Mouse (Mus musculus) G1E (cell line): ENCODE data around the gene Heg1. TPM values are rescaled to one million over a fixed set of nuclear protein-coding genes. Genes with fewer than 3 reads are reported as not detected.

Experiments
- ATAC-seq: 2 replicates; pipeline ENCODE4 v1.8.0; 2016; ENCODE audit warnings: mild to moderate bottlenecking; ENCODE audit not compliant: insufficient number of reproducible peaks, poor library complexity, low FRiP score, severe bottlenecking; ENCODE audit errors: extremely low read depth
- DNase-seq: peaks from one replicate; pipeline ENCODE4 v3.0.0; 2012; ENCODE audit warnings: low spot score
- H3K27me3 ChIP-seq: 2 replicates; pipeline ENCODE4 v1.6.1; 2012; ENCODE audit warnings: mild to moderate bottlenecking, low read length, inconsistent platforms; ENCODE audit not compliant: insufficient read depth
- H3K36me3 ChIP-seq: replicated peaks from 2 replicates; pipeline ENCODE3; 2012; ENCODE audit warnings: mild to moderate bottlenecking, inconsistent platforms
- H3K4me1 ChIP-seq: 2 replicates; pipeline ENCODE4 v1.6.1; 2012; ENCODE audit warnings: low read depth, low read length, inconsistent platforms, mixed read lengths; ENCODE audit not compliant: insufficient read depth
- H3K4me3 ChIP-seq: 2 replicates; pipeline ENCODE4 v1.5.1; 2012; ENCODE audit warnings: low read depth, mild to moderate bottlenecking, inconsistent platforms, low read length, moderate library complexity, mixed read lengths
- H3K9me3 ChIP-seq: replicated peaks from 2 replicates; pipeline ENCODE4 v1.6.1; 2012; ENCODE audit warnings: inconsistent platforms
- CTCF ChIP-seq: IDR thresholded peaks from 2 replicates; pipeline ENCODE4 v1.5.1; 2012; ENCODE audit warnings: low read depth, low read length, inconsistent platforms, mixed read lengths
- GATA1 ChIP-seq: IDR thresholded peaks from 2 replicates; pipeline ENCODE4 v1.6.1; 2012; ENCODE audit warnings: borderline replicate concordance, low read length, inconsistent platforms, mixed read lengths
- GATA2 ChIP-seq: IDR thresholded peaks from 2 replicates; pipeline ENCODE4 v1.6.1; 2012; ENCODE audit warnings: low read depth, low read length, inconsistent platforms, borderline replicate concordance
- POLR2AphosphoS5 ChIP-seq: IDR thresholded peaks from 2 replicates; pipeline ENCODE4 v1.6.1; 2012; ENCODE audit warnings: low read depth, low read length, inconsistent platforms; ENCODE audit not compliant: insufficient replicate concordance
- TAL1 ChIP-seq: conservative IDR thresholded peaks from 2 replicates; pipeline ENCODE4 v1.6.1; 2012; ENCODE audit warnings: low read depth, low read length, inconsistent platforms, mixed read lengths
- polyA plus RNA-seq: library from polyadenylated mRNA; stranded (reverse); fragments of >175 nt; gene quantifications from 2 replicates; pipeline ENCODE4 v1.2.3, GENCODE M21; 2012
- total RNA-seq, 2 experiments: library from RNA; stranded (forward) in 1 of 2; stranded (reverse) in 1 of 2; fragments of 200-1000 nt in 1 of 2; fragments of >200 nt in 1 of 2; fragmentation: Nextera tagmentation in 1 of 2; gene quantifications; 2 replicates each; pipeline ENCODE4 v1.2.3; 2014 to 2017

The Heg1 gene
- total and polyA plus RNA-seq, 3 experiments: 2.7 to 35.6 (median 5.4) TPM

- no peak overlapping the region for H3K4me3 ChIP-seq
- no peaks in the 10 kb centered on the region for H3K9me3 ChIP-seq
- H3K36me3 ChIP-seq: no peaks in the 10 kb centered on the region
- peaks cover 49% of the 10 kb centered on the region for H3K27me3 ChIP-seq
- DNase-seq (no peak), ATAC-seq (no peak)
- H3K4me1 ChIP-seq: peaks cover 11% of the 10 kb centered on the region
- TF ChIP-seq POLR2AphosphoS5 (no peak), GATA1 (no peak), CTCF (no peak)
Measured at GRCm38 (mm10) chr16:33675151-33675847, 8.9 kb upstream of the Heg1 start.

DNA sequence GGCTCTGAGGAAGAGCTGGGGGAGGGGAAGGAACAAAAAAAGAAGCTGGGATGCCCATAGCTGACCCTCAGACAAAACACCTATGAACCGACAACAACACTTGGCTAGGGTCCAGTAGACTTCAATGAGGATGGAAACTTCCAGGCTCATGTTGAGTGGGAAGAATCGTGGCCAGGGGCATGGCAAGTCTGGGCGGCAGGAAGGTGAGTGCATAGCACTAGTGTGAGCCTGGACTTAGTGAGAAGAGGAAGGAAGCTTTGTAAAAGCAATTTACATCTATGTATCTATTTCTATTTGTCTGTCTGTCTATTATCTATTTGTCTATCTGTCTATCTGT lies 8.4 kb upstream of the Heg1 start:
- no peaks in the 10 kb centered on the region for H3K36me3 ChIP-seq
- peaks cover 12% of the 10 kb centered on the region for H3K4me1 ChIP-seq
- H3K4me3 ChIP-seq: no peak overlapping the region
- no peaks in the 10 kb centered on the region for H3K9me3 ChIP-seq
- TF ChIP-seq POLR2AphosphoS5 (no peak), GATA2 (no peak), GATA1 (no peak), TAL1 (no peak), CTCF (no peak)
- H3K27me3 ChIP-seq: peaks cover 48% of the 10 kb centered on the region
- ATAC-seq (no peak), DNase-seq (no peak)

GRCm38 (mm10) chr16:33676347-33677312 lies 7.5 kb upstream of the Heg1 start:
- peaks cover 15% of the 10 kb centered on the region for H3K4me1 ChIP-seq
- H3K27me3 ChIP-seq: peaks cover 52% of the 10 kb centered on the region
- no peaks in the 10 kb centered on the region for H3K9me3 ChIP-seq
- DNase-seq: no peak
- TF ChIP-seq POLR2AphosphoS5 (no peak), TAL1 (no peak), GATA2 (no peak), CTCF (no peak), GATA1 (no peak)
- H3K4me3 ChIP-seq: no peak overlapping the region
- ATAC-seq: no peak
- no peaks in the 10 kb centered on the region for H3K36me3 ChIP-seq

DNA sequence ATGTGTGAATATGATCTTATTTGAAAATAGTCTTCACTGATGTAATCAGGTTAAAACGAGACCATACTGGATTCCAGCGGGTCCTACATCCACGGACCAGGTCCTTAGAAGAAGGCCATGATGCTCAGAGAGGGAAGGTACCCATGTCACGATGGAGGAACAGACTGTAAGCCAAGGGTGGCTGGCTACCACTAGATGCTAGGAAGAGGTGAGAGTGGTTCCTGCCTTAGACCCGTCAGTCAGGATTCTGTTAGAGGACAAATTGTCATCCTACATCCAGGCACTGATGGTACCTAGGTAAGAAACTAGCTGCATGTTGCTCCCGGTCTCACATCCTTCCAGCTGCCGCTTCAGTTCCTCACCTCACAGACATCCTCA lies 6.9 kb upstream of the Heg1 start:
- DNase-seq (no peak), ATAC-seq (no peak)
- TF ChIP-seq TAL1: no peak
- TF ChIP-seq POLR2AphosphoS5: no peak
- no peak for TF ChIP-seq CTCF
- no peak for TF ChIP-seq GATA2
- no peak for TF ChIP-seq GATA1
- peaks cover 17% of the 10 kb centered on the region for H3K4me1 ChIP-seq
- H3K36me3 ChIP-seq: no peaks in the 10 kb centered on the region
- no peak overlapping the region for H3K4me3 ChIP-seq
- H3K27me3 ChIP-seq: peaks cover 56% of the 10 kb centered on the region
- H3K9me3 ChIP-seq: no peaks in the 10 kb centered on the region

DNA sequence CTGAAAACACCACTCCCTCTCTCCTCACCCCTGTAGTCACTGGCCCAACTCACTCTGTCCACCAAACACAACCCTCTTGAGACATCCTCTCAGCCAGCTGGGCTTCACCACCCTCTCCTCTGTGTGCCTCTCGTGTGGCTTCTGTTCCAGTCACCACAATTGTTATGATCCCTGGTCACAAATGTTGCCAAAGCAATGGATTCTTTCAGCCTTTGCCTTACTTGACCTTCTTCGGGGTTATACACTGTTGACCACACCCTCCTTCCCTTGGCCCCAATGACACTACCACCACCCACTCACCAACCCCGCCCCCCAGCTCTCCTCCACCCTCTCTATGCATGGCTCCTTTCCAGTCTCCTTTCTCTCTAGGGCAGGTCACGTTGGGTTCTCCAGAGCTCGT lies 6.3 kb upstream of the Heg1 start:
- Histone ChIP-seq H3K36me3 (no peaks in the 10 kb centered on the region), H3K9me3 (no peaks in the 10 kb centered on the region), H3K4me1 (peaks cover 17% of the 10 kb centered on the region), H3K27me3 (peaks cover 58% of the 10 kb centered on the region), H3K4me3 (no peak overlapping the region)
- TF ChIP-seq CTCF: no peak
- TF ChIP-seq GATA1: no peak
- TF ChIP-seq GATA2: no peak
- no peak for TF ChIP-seq POLR2AphosphoS5
- TF ChIP-seq TAL1: no peak
- ATAC-seq (no peak), DNase-seq (no peak)

DNA sequence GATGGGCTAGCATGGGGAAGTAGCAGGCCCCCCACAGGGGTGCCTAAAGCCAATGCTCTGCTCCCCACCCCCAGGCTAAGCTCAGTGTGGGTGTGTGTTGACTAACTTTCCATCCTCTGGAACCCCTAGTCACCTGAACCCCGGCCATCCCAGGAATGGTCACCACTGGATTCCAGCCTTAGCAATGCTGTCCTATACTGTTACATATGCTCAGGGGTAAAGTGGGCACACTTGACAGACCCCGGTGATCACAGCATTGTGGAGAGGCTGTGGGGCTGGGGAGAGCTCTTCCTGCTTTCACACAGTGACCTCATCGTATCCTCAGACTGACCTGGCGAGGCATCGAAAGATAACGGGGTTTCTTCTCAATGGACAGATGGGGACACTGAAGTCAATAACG lies 3.9 kb upstream of the Heg1 start:
- Histone ChIP-seq H3K4me3 (no peak overlapping the region), H3K9me3 (no peaks in the 10 kb centered on the region), H3K27me3 (peaks cover 50% of the 10 kb centered on the region), H3K4me1 (peaks cover 32% of the 10 kb centered on the region), H3K36me3 (no peaks in the 10 kb centered on the region)
- DNase-seq: no peak
- ATAC-seq: no peak
- TF ChIP-seq GATA2 (no peak), POLR2AphosphoS5 (no peak), GATA1 (no peak), CTCF (no peak), TAL1 (no peak)
